Mouse (Mus musculus): ENCODE data around the gene Smarcd3. TPM values are rescaled to one million over a fixed set of nuclear protein-coding genes. Genes with fewer than 3 reads are reported as not detected.

Gene Smarcd3
- total and polyA plus RNA-seq, 3 experiments: 2.7 to 16.5 TPM; not detected in 1

GRCm38 (mm10) chr5:24620626-24621025, 3.6 kb downstream of the Smarcd3 start:
- H3K79me2 ChIP-seq (ENCODE audit: control insufficient read depth, insufficient read depth, low read length, poor library complexity): no peaks in the 10 kb centered on the region
- TF ChIP-seq TBP (IDR thresholded peaks at IDR 0.05; ENCODE audit: low read depth, low read length): no peak
- TF ChIP-seq NELFE (IDR thresholded peaks at IDR 0.05; ENCODE audit: low read depth, low read length): no peak
- no peak for TF ChIP-seq ETS1 (IDR thresholded peaks at IDR 0.05; ENCODE audit: low read depth, low read length)
- no peak for TF ChIP-seq POLR2AphosphoS2 (IDR thresholded peaks at IDR 0.05; ENCODE audit: low read length)
- TF ChIP-seq ELF1 (IDR thresholded peaks at IDR 0.05; ENCODE audit: low read depth, low read length): no peak
- no peak for TF ChIP-seq POLR2AphosphoS5 (IDR thresholded peaks at IDR 0.05; ENCODE audit: borderline replicate concordance, low read depth, low read length)
- no peak for TF ChIP-seq MYB (IDR thresholded peaks at IDR 0.05; ENCODE audit: low read depth, low read length)
- no peak for TF ChIP-seq GABPA (IDR thresholded peaks at IDR 0.05; ENCODE audit: low read depth, low read length)
- TF ChIP-seq HCFC1 (IDR thresholded peaks at IDR 0.05; ENCODE audit: low read depth, low read length): no peak
- no peak for TF ChIP-seq RAD21 (IDR thresholded peaks at IDR 0.05; ENCODE audit: low read depth, low read length)
- no peak for TF ChIP-seq KAT2A (conservative IDR thresholded peaks at IDR 0.05; ENCODE audit: low read depth, low read length)
- no peak for TF ChIP-seq UBTF (IDR thresholded peaks at IDR 0.05; ENCODE audit: borderline replicate concordance, insufficient read depth, low read depth, low read length)
- TF ChIP-seq CHD1 (IDR thresholded peaks at IDR 0.05; ENCODE audit: low read depth, low read length): no peak
- TF ChIP-seq MAZ (IDR thresholded peaks at IDR 0.05; ENCODE audit: low read depth, low read length): no peak
- no peak for TF ChIP-seq SIN3A (IDR thresholded peaks at IDR 0.05; ENCODE audit: low read length)
- TF ChIP-seq CTCF (IDR thresholded peaks at IDR 0.05 in 2 of 3, conservative IDR thresholded peaks at IDR 0.05 in 1 of 3; ENCODE audit: control insufficient read depth in 1 of 3, insufficient read depth in 1 of 3, low read depth in 2 of 3, low read length in 3 of 3, poor library complexity in 1 of 3, severe bottlenecking in 1 of 3): no peak
- no peak for TF ChIP-seq MEF2A (IDR thresholded peaks at IDR 0.05; ENCODE audit: extremely low read depth, insufficient replicate concordance, low read depth, low read length, poor library complexity, severe bottlenecking)
- no peak overlapping the region for H3K9ac ChIP-seq (ENCODE audit: control insufficient read depth, low read depth, low read length, poor library complexity, severe bottlenecking)
- no peaks in the 10 kb centered on the region for H3K9me3 ChIP-seq (replicated peaks; ENCODE audit: insufficient read depth, low read length)
- no peaks in the 10 kb centered on the region for H3K36me3 ChIP-seq (ENCODE audit: control insufficient read depth in 1 of 2, insufficient read depth in 2 of 2, low read length in 2 of 2)
- no peak overlapping the region for H3K4me3 ChIP-seq (ENCODE audit: control insufficient read depth in 1 of 2, insufficient read depth in 1 of 2, low read depth in 2 of 2, low read length in 2 of 2)
- H3K27ac ChIP-seq (ENCODE audit: control insufficient read depth, low read depth, low read length): no peak overlapping the region
- DNase-seq (ENCODE audit: low read depth, low spot score): no peak
- H3K4me1 ChIP-seq (ENCODE audit: control insufficient read depth in 1 of 2, insufficient read depth in 2 of 2, low read length in 2 of 2): no peaks in the 10 kb centered on the region
- H3K27me3 ChIP-seq (ENCODE audit: control insufficient read depth in 1 of 2, insufficient read depth in 2 of 2, low read length in 2 of 2): peaks cover 24 to 27% of the 10 kb centered on the region in 2 experiments

GRCm38 (mm10) chr5:24620116-24620515, 4.1 kb downstream of the Smarcd3 start:
- H3K4me1 ChIP-seq (ENCODE audit: control insufficient read depth in 1 of 2, insufficient read depth in 2 of 2, low read length in 2 of 2): no peaks in the 10 kb centered on the region
- no peak overlapping the region for H3K4me3 ChIP-seq (ENCODE audit: control insufficient read depth in 1 of 2, insufficient read depth in 1 of 2, low read depth in 2 of 2, low read length in 2 of 2)
- H3K9ac ChIP-seq (ENCODE audit: control insufficient read depth, low read depth, low read length, poor library complexity, severe bottlenecking): no peak overlapping the region
- no peak overlapping the region for H3K27ac ChIP-seq (ENCODE audit: control insufficient read depth, low read depth, low read length)
- peaks cover 26 to 30% of the 10 kb centered on the region in 2 experiments for H3K27me3 ChIP-seq (ENCODE audit: control insufficient read depth in 1 of 2, insufficient read depth in 2 of 2, low read length in 2 of 2)
- no peak for TF ChIP-seq MAZ (IDR thresholded peaks at IDR 0.05; ENCODE audit: low read depth, low read length)
- TF ChIP-seq MXI1 (IDR thresholded peaks at IDR 0.05; ENCODE audit: low read depth, low read length): no peak
- TF ChIP-seq CTCF (IDR thresholded peaks at IDR 0.05 in 2 of 3, conservative IDR thresholded peaks at IDR 0.05 in 1 of 3; ENCODE audit: control insufficient read depth in 1 of 3, insufficient read depth in 1 of 3, low read depth in 2 of 3, low read length in 3 of 3, poor library complexity in 1 of 3, severe bottlenecking in 1 of 3): no peak
- no peak for TF ChIP-seq SIN3A (IDR thresholded peaks at IDR 0.05; ENCODE audit: low read length)
- no peak for TF ChIP-seq ELF1 (IDR thresholded peaks at IDR 0.05; ENCODE audit: low read depth, low read length)
- TF ChIP-seq MYC (IDR thresholded peaks at IDR 0.05; ENCODE audit: low read depth, low read length): no peak
- no peak for TF ChIP-seq SMC3 (IDR thresholded peaks at IDR 0.05; ENCODE audit: low read depth, low read length)
- no peak for TF ChIP-seq UBTF (IDR thresholded peaks at IDR 0.05; ENCODE audit: borderline replicate concordance, insufficient read depth, low read depth, low read length)
- no peak for TF ChIP-seq ZNF384 (IDR thresholded peaks at IDR 0.05; ENCODE audit: low read depth, low read length)
- TF ChIP-seq MEF2A (IDR thresholded peaks at IDR 0.05; ENCODE audit: extremely low read depth, insufficient replicate concordance, low read depth, low read length, poor library complexity, severe bottlenecking): no peak
- no peak for TF ChIP-seq RAD21 (IDR thresholded peaks at IDR 0.05; ENCODE audit: low read depth, low read length)
- TF ChIP-seq NRF1 (IDR thresholded peaks at IDR 0.05; ENCODE audit: insufficient read depth, low read depth, low read length, poor library complexity, severe bottlenecking): no peak
- TF ChIP-seq POLR2AphosphoS5 (IDR thresholded peaks at IDR 0.05; ENCODE audit: borderline replicate concordance, low read depth, low read length): no peak
- TF ChIP-seq USF1 (IDR thresholded peaks at IDR 0.05; ENCODE audit: low read depth, low read length): no peak
- no peak for TF ChIP-seq ZC3H11A (IDR thresholded peaks at IDR 0.05; ENCODE audit: low read depth, low read length)
- TF ChIP-seq POLR2AphosphoS2 (IDR thresholded peaks at IDR 0.05; ENCODE audit: low read length): no peak
- TF ChIP-seq ZKSCAN1 (IDR thresholded peaks at IDR 0.05; ENCODE audit: low read depth, low read length): no peak
- no peak for TF ChIP-seq CHD2 (IDR thresholded peaks at IDR 0.05; ENCODE audit: low read length)
- no peaks in the 10 kb centered on the region for H3K9me3 ChIP-seq (replicated peaks; ENCODE audit: insufficient read depth, low read length)
- H3K36me3 ChIP-seq (ENCODE audit: control insufficient read depth in 1 of 2, insufficient read depth in 2 of 2, low read length in 2 of 2): no peaks in the 10 kb centered on the region
- H3K79me2 ChIP-seq (ENCODE audit: control insufficient read depth, insufficient read depth, low read length, poor library complexity): no peaks in the 10 kb centered on the region
- DNase-seq (ENCODE audit: low read depth, low spot score): no peak

Measured in MEL (cell line).